Mouse (Mus musculus) kidney, postnatal 0 days (tissue): ENCODE measurements around the gene Aatk. TPM values are rescaled to one million over a fixed set of nuclear protein-coding genes. Genes with fewer than 3 reads are reported as not detected.

Experiments used
- ATAC-seq: fragments of 200-750 bp; cut with Nextera tagmentation; replicated peaks from 2 replicates; pipeline ENCODE4 v1.8.0; 2017; ENCODE audit warnings: low read depth, moderate number of reproducible peaks, moderate TSS enrichment, moderate library complexity; ENCODE audit not compliant: low FRiP score
- DNase-seq: peaks from one replicate; pipeline ENCODE4 v3.0.0-alpha.2; 2016; ENCODE audit warnings: low spot score
- H3K27ac ChIP-seq: fragments of 300-500 bp; sonication (generic); 2 replicates; pipeline ENCODE4 v1.5.1; 2014; ENCODE audit warnings: mild to moderate bottlenecking
- H3K27me3 ChIP-seq: fragments of 300-500 bp; sonication (generic); 2 replicates; pipeline ENCODE4 v1.6.1; 2014; ENCODE audit warnings: low read length, mixed read lengths; ENCODE audit not compliant: insufficient read depth
- H3K36me3 ChIP-seq: fragments of 300-500 bp; sonication (generic); 2 replicates; pipeline ENCODE4 v1.6.1; 2014; ENCODE audit warnings: low read length, mixed read lengths; ENCODE audit not compliant: insufficient read depth
- H3K4me1 ChIP-seq: fragments of 300-500 bp; sonication (generic); replicated peaks from 2 replicates; pipeline ENCODE4 v1.6.1; 2014; ENCODE audit warnings: antibody characterized with exemption, low read length, mixed read lengths; ENCODE audit not compliant: insufficient read depth
- H3K4me2 ChIP-seq: fragments of 300-500 bp; sonication (generic); 2 replicates; pipeline ENCODE4 v1.6.1; 2014; ENCODE audit warnings: mild to moderate bottlenecking, low read length, moderate library complexity, mixed read lengths
- H3K4me3 ChIP-seq: fragments of 300-500 bp; sonication (generic); replicated peaks from 2 replicates; pipeline ENCODE4 v1.5.1; 2014; ENCODE audit warnings: low read depth, low read length
- H3K9ac ChIP-seq: fragments of 300-500 bp; sonication (generic); 2 replicates; pipeline ENCODE4 v1.6.1; 2014; ENCODE audit warnings: low read depth, low read length
- H3K9me3 ChIP-seq: fragments of 300-500 bp; sonication (generic); replicated peaks from 2 replicates; pipeline ENCODE4 v1.6.1; 2016; ENCODE audit warnings: low read length, inconsistent platforms, mixed read lengths
- CTCF ChIP-seq: IDR thresholded peaks from 2 replicates; pipeline ENCODE4 v1.5.1; 2016; ENCODE audit warnings: antibody characterized with exemption, low read depth, mild to moderate bottlenecking, moderate library complexity
- WGBS: fragments of 180-500 bp; shearing (Covaris S2); extraction: QIAGEN DNeasy Blood & Tissue Kit; methylation state at CpG from one replicate; pipeline ENCODE4 v1.1.7; 2014; 5-methylcytosine and 5-hydroxymethylcytosine counted together
- polyA plus RNA-seq: library from polyadenylated mRNA; unstranded; fragments of >200 nt; fragmentation: Nextera tagmentation; extraction: Ambion mirVana; gene quantifications from 2 replicates; pipeline ENCODE4 v1.2.1, GENCODE M21; 2015

The Aatk gene
- polyA plus RNA-seq, 1 experiment from 2014 or later = 1.4 TPM

- Histone ChIP-seq H3K4me1 (no peaks in the 10 kb centered on the region), H3K27me3 (no peaks in the 10 kb centered on the region), H3K4me3 (no peak overlapping the region), H3K9me3 (no peaks in the 10 kb centered on the region), H3K36me3 (peaks cover 14% of the 10 kb centered on the region; the same call in 1 of the 2 replicates), H3K4me2 (no peak overlapping the region), H3K9ac (no peak overlapping the region), H3K27ac (0 out of 2 replicates have a peak overlapping the region, but pooled peaks have one; percentile 36)
- 67% methylated on average over 10 of the region's 10 CpGs for WGBS
- ATAC-seq = 0 out of 2 replicates have a peak, but pooled peaks have one; percentile 58
- TF ChIP-seq CTCF = no peak
- DNase-seq = no peak
These were observed 67.2 kb downstream of the Aatk start for GRCm38 (mm10) chr11:119979596-119980385.

- H3K4me1 ChIP-seq = no peaks in the 10 kb centered on the region
- no peaks in the 10 kb centered on the region for H3K9me3 ChIP-seq
- ATAC-seq (0 out of 2 replicates have a peak, but pooled peaks have one; percentile 29), DNase-seq (no peak)
- H3K27me3 ChIP-seq = no peaks in the 10 kb centered on the region
- no peak overlapping the region for H3K4me2 ChIP-seq
- 85% methylated on average over 4 of the region's 4 CpGs for WGBS
- no peak overlapping the region for H3K27ac ChIP-seq
- H3K36me3 ChIP-seq = peaks cover 8% of the 10 kb centered on the region; the same call in 1 of the 2 replicates
- no peak overlapping the region for H3K9ac ChIP-seq
- no peak for TF ChIP-seq CTCF
- no peak overlapping the region for H3K4me3 ChIP-seq
These were observed 68.3 kb downstream of the Aatk start for GRCm38 (mm10) chr11:119978701-119979100.

- H3K36me3 ChIP-seq = no peaks in the 10 kb centered on the region
- no peak overlapping the region for H3K4me2 ChIP-seq
- WGBS = 55% methylated on average over 8 of the region's 8 CpGs
- no peak for TF ChIP-seq CTCF
- ATAC-seq = 0 out of 2 replicates have a peak, but pooled peaks have one; percentile 26
- H3K9ac ChIP-seq = no peak overlapping the region
- H3K9me3 ChIP-seq = no peaks in the 10 kb centered on the region
- H3K27me3 ChIP-seq = no peaks in the 10 kb centered on the region
- DNase-seq = no peak
- H3K4me3 ChIP-seq = no peak overlapping the region
- no peaks in the 10 kb centered on the region for H3K4me1 ChIP-seq
- no peak overlapping the region for H3K27ac ChIP-seq
These were observed 71.0 kb downstream of the Aatk start for GRCm38 (mm10) chr11:119975739-119976501.

- DNase-seq (no peak), ATAC-seq (no peak)
- no peak overlapping the region for H3K9ac ChIP-seq
- WGBS = 92% methylated on average over 4 of the region's 4 CpGs
- H3K4me2 ChIP-seq = no peak overlapping the region
- no peaks in the 10 kb centered on the region for H3K4me1 ChIP-seq
- no peak for TF ChIP-seq CTCF
- H3K9me3 ChIP-seq = no peaks in the 10 kb centered on the region
- no peak overlapping the region for H3K4me3 ChIP-seq
- no peaks in the 10 kb centered on the region for H3K36me3 ChIP-seq
- H3K27me3 ChIP-seq = no peaks in the 10 kb centered on the region
- H3K27ac ChIP-seq = no peak overlapping the region
These were observed 73.2 kb downstream of the Aatk start for GRCm38 (mm10) chr11:119973789-119974188.

GRCm38 (mm10) chr11:119970021-119970851 is 76.7 kb downstream of the Aatk start:
- no peak overlapping the region for H3K4me2 ChIP-seq
- H3K4me3 ChIP-seq = no peak overlapping the region
- DNase-seq (no peak), ATAC-seq (no peak)
- no peaks in the 10 kb centered on the region for H3K4me1 ChIP-seq
- H3K27ac ChIP-seq = no peak overlapping the region
- H3K9me3 ChIP-seq = no peaks in the 10 kb centered on the region
- 69% methylated on average over 12 of the region's 12 CpGs for WGBS
- H3K9ac ChIP-seq = no peak overlapping the region
- H3K27me3 ChIP-seq = no peaks in the 10 kb centered on the region
- H3K36me3 ChIP-seq = peaks cover 5% of the 10 kb centered on the region
- TF ChIP-seq CTCF = no peak

- Histone ChIP-seq H3K27me3 (no peaks in the 10 kb centered on the region), H3K4me1 (no peaks in the 10 kb centered on the region), H3K27ac (no peak overlapping the region), H3K36me3 (peaks cover 12% of the 10 kb centered on the region), H3K4me3 (no peak overlapping the region), H3K4me2 (no peak overlapping the region), H3K9me3 (no peaks in the 10 kb centered on the region), H3K9ac (no peak overlapping the region)
- 87% methylated on average over 2 of the region's 2 CpGs for WGBS
- ATAC-seq (no peak), DNase-seq (no peak)
- no peak for TF ChIP-seq CTCF
These were observed 79.1 kb downstream of the Aatk start for GRCm38 (mm10) chr11:119967892-119968291.
